Mouse (Mus musculus): ENCODE measurements around the gene Olfr97. TPM values are rescaled to one million over a fixed set of nuclear protein-coding genes. Genes with fewer than 3 reads are reported as not detected.

Gene Olfr97
- polyA plus RNA-seq, 1 experiment from 2014 or later, result not detected

DNA sequence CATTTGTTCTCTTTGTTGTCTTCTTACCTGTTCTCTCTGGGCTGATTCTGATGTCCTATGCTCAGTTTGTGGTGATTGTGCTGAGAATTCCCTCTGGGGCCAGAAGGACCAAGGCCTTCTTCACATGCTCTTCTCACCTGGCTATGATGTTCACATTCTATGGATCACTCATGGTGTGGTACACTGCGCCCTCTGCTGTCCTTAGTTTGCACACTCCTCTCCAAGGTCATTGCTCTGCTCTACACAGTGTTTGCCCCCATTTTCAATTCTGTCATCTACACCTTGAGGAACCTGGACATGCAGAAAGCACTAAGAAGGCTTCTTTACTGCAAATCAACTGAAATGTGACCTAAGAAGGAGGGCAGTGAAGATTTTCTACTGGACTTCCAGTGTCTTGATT, 13.4 kb upstream of the Olfr97 start:
- no peak overlapping the region for H3K9ac ChIP-seq (ENCODE audit: low read length)
- H3K4me3 ChIP-seq (ENCODE audit: low read depth, low read length), result no peak overlapping the region
- no peaks in the 10 kb centered on the region for H3K27me3 ChIP-seq (ENCODE audit: control insufficient read depth, insufficient read depth, low read length)
- H3K4me1 ChIP-seq (ENCODE audit: control insufficient read depth, insufficient read depth, low read length), result no peaks in the 10 kb centered on the region
- DNase-seq (ENCODE audit: low spot score) (no peak), ATAC-seq (ENCODE audit: insufficient number of reproducible peaks, low FRiP score, low TSS enrichment, low read depth) (no peak)
- WGBS, result 4% methylated on average over 1 of the region's 1 CpGs
- H3K9me3 ChIP-seq (ENCODE audit: control insufficient read depth, low read length), result no peaks in the 10 kb centered on the region
- no peak overlapping the region for H3K4me2 ChIP-seq (ENCODE audit: low read depth, severe bottlenecking)
- no peak overlapping the region for H3K27ac ChIP-seq (replicated peaks; ENCODE audit: low read depth, low read length)
- H3K36me3 ChIP-seq (ENCODE audit: control insufficient read depth, insufficient read depth, low read length), result no peaks in the 10 kb centered on the region

- Histone ChIP-seq H3K9me3 (ENCODE audit: control insufficient read depth, low read length) (no peaks in the 10 kb centered on the region), H3K36me3 (ENCODE audit: control insufficient read depth, insufficient read depth, low read length) (no peaks in the 10 kb centered on the region), H3K27me3 (ENCODE audit: control insufficient read depth, insufficient read depth, low read length) (no peaks in the 10 kb centered on the region), H3K4me1 (ENCODE audit: control insufficient read depth, insufficient read depth, low read length) (no peaks in the 10 kb centered on the region), H3K27ac (replicated peaks; ENCODE audit: low read depth, low read length) (no peak overlapping the region), H3K4me2 (ENCODE audit: low read depth, severe bottlenecking) (no peak overlapping the region), H3K4me3 (ENCODE audit: low read depth, low read length) (no peak overlapping the region), H3K9ac (ENCODE audit: low read length) (no peak overlapping the region)
- no peak for DNase-seq (ENCODE audit: low spot score)
- no peak for ATAC-seq (ENCODE audit: insufficient number of reproducible peaks, low FRiP score, low TSS enrichment, low read depth)
Measured at GRCm38 (mm10) chr17:37249460-37249859, 12.3 kb upstream of the Olfr97 start.

DNA sequence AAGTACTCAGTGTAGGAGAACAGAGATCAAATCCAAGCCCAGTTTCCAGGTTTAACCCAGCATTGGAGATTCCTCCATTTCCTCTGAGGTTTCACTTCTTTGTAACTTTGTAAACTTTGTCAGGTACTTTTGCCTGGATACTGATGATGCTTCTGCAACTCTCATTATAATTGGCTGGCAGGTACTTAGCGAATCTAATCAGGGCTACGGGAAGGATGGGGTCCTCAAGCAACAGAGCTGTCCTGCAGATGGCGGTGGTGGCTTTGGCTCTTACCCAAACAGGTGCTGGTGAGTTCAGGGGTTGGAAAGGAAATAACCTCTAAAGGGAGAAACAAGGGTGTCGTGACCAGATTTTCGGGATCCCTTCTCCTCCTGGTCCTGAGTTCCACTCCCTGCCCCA, 9.6 kb upstream of the Olfr97 start:
- no peak overlapping the region for H3K27ac ChIP-seq (replicated peaks; ENCODE audit: low read depth, low read length)
- no peak overlapping the region for H3K4me2 ChIP-seq (ENCODE audit: low read depth, severe bottlenecking)
- ATAC-seq (ENCODE audit: insufficient number of reproducible peaks, low FRiP score, low TSS enrichment, low read depth) (no peak), DNase-seq (ENCODE audit: low spot score) (no peak)
- WGBS, result 33% methylated on average over 5 of the region's 5 CpGs
- no peaks in the 10 kb centered on the region for H3K27me3 ChIP-seq (ENCODE audit: control insufficient read depth, insufficient read depth, low read length)
- H3K4me1 ChIP-seq (ENCODE audit: control insufficient read depth, insufficient read depth, low read length), result no peaks in the 10 kb centered on the region
- no peak overlapping the region for H3K9ac ChIP-seq (ENCODE audit: low read length)
- no peaks in the 10 kb centered on the region for H3K36me3 ChIP-seq (ENCODE audit: control insufficient read depth, insufficient read depth, low read length)
- no peaks in the 10 kb centered on the region for H3K9me3 ChIP-seq (ENCODE audit: control insufficient read depth, low read length)
- no peak overlapping the region for H3K4me3 ChIP-seq (ENCODE audit: low read depth, low read length)

GRCm38 (mm10) chr17:37242198-37242597, 5.1 kb upstream of the Olfr97 start:
- Histone ChIP-seq H3K27me3 (ENCODE audit: control insufficient read depth, insufficient read depth, low read length) (no peaks in the 10 kb centered on the region), H3K36me3 (ENCODE audit: control insufficient read depth, insufficient read depth, low read length) (no peaks in the 10 kb centered on the region), H3K4me3 (ENCODE audit: low read depth, low read length) (no peak overlapping the region), H3K27ac (replicated peaks; ENCODE audit: low read depth, low read length) (no peak overlapping the region), H3K9me3 (ENCODE audit: control insufficient read depth, low read length) (no peaks in the 10 kb centered on the region), H3K4me2 (ENCODE audit: low read depth, severe bottlenecking) (no peak overlapping the region), H3K4me1 (ENCODE audit: control insufficient read depth, insufficient read depth, low read length) (no peaks in the 10 kb centered on the region), H3K9ac (ENCODE audit: low read length) (no peak overlapping the region)
- DNase-seq (ENCODE audit: low spot score) (no peak), ATAC-seq (ENCODE audit: insufficient number of reproducible peaks, low FRiP score, low TSS enrichment, low read depth) (no peak)
- WGBS, result 62% methylated on average over 3 of the region's 3 CpGs

DNA sequence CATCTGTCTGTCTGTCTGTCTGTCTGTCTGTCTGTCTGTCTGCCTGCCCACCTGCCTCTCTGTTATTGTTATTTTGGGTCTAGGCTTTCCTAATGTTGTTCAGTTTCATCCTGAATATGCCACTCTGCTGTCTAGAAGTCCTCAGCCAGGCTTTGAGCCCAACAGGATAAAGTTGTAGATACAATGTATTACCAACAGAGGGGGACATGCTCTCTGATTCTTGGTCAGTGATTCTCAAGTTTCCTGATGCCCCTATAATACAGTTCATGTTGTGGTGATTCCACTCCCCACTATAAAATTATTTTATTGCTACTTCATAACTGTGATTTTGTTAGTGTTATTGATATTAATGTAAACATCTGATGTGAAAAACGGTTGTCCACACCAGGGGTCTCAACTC, 15.3 kb downstream of the Olfr97 start:
- H3K27me3 ChIP-seq (ENCODE audit: control insufficient read depth, insufficient read depth, low read length), result no peaks in the 10 kb centered on the region
- ATAC-seq (ENCODE audit: insufficient number of reproducible peaks, low FRiP score, low TSS enrichment, low read depth), result no peak
- H3K36me3 ChIP-seq (ENCODE audit: control insufficient read depth, insufficient read depth, low read length), result no peaks in the 10 kb centered on the region
- no peak overlapping the region for H3K27ac ChIP-seq (replicated peaks; ENCODE audit: low read depth, low read length)
- WGBS, result 21% methylated on average over 1 of the region's 1 CpGs
- no peaks in the 10 kb centered on the region for H3K9me3 ChIP-seq (ENCODE audit: control insufficient read depth, low read length)
- no peak overlapping the region for H3K9ac ChIP-seq (ENCODE audit: low read length)
- no peak overlapping the region for H3K4me2 ChIP-seq (ENCODE audit: low read depth, severe bottlenecking)
- no peak overlapping the region for H3K4me3 ChIP-seq (ENCODE audit: low read depth, low read length)
- H3K4me1 ChIP-seq (ENCODE audit: control insufficient read depth, insufficient read depth, low read length), result no peaks in the 10 kb centered on the region
- DNase-seq (ENCODE audit: low spot score), result no peak

DNA sequence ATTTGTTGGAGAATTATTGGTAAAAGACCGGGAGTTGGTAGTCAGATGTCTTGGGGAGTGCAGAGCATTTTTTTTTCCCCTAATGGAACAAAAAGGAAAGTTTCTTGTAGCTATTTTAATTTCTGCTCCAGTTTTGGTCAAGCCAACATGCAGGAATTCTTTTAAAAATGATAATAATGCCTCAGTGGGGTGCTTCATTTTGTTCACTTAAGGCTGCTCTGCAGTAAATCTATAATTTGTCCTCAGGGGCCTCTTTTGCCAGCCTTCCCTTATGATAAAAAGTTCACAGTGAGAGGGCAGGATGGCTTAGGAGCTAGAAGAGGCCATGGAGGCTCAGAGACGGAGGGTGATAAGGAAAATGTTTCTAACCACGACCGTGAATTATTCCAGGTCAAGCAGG, 17.3 kb downstream of the Olfr97 start, which contains the start of gene Olfr96:
TSS of gene Olfr96 (plus strand) at position 301 of the 400 bp plus-strand sequence.
- H3K36me3 ChIP-seq (ENCODE audit: control insufficient read depth, insufficient read depth, low read length), result no peaks in the 10 kb centered on the region
- no peak within 1 kb of the TSS for H3K9ac ChIP-seq (ENCODE audit: low read length)
- DNase-seq (ENCODE audit: low spot score) (no peak), ATAC-seq (ENCODE audit: insufficient number of reproducible peaks, low FRiP score, low TSS enrichment, low read depth) (no peak)
- H3K9me3 ChIP-seq (ENCODE audit: control insufficient read depth, low read length), result no peaks in the 10 kb centered on the region
- H3K27ac ChIP-seq (replicated peaks; ENCODE audit: low read depth, low read length), result no peak within 1 kb of the TSS
- H3K4me2 ChIP-seq (ENCODE audit: low read depth, severe bottlenecking), result no peak within 1 kb of the TSS
- no peaks in the 10 kb centered on the region for H3K4me1 ChIP-seq (ENCODE audit: control insufficient read depth, insufficient read depth, low read length)
- H3K27me3 ChIP-seq (ENCODE audit: control insufficient read depth, insufficient read depth, low read length), result no peaks in the 10 kb centered on the region
- H3K4me3 ChIP-seq (ENCODE audit: low read depth, low read length), result no peak within 1 kb of the TSS
- 74% methylated on average over 4 of the region's 4 CpGs for WGBS

GRCm38 (mm10) chr17:37218486-37218885, 18.6 kb downstream of the Olfr97 start:
- no peak for ATAC-seq (ENCODE audit: insufficient number of reproducible peaks, low FRiP score, low TSS enrichment, low read depth)
- DNase-seq (ENCODE audit: low spot score), result no peak
- Histone ChIP-seq H3K4me1 (ENCODE audit: control insufficient read depth, insufficient read depth, low read length) (no peaks in the 10 kb centered on the region), H3K9ac (ENCODE audit: low read length) (no peak overlapping the region), H3K4me2 (ENCODE audit: low read depth, severe bottlenecking) (no peak overlapping the region), H3K9me3 (ENCODE audit: control insufficient read depth, low read length) (no peaks in the 10 kb centered on the region), H3K27me3 (ENCODE audit: control insufficient read depth, insufficient read depth, low read length) (no peaks in the 10 kb centered on the region), H3K36me3 (ENCODE audit: control insufficient read depth, insufficient read depth, low read length) (no peaks in the 10 kb centered on the region), H3K27ac (replicated peaks; ENCODE audit: low read depth, low read length) (no peak overlapping the region), H3K4me3 (ENCODE audit: low read depth, low read length) (no peak overlapping the region)
- WGBS, result 79% methylated on average over 3 of the region's 3 CpGs

DNA sequence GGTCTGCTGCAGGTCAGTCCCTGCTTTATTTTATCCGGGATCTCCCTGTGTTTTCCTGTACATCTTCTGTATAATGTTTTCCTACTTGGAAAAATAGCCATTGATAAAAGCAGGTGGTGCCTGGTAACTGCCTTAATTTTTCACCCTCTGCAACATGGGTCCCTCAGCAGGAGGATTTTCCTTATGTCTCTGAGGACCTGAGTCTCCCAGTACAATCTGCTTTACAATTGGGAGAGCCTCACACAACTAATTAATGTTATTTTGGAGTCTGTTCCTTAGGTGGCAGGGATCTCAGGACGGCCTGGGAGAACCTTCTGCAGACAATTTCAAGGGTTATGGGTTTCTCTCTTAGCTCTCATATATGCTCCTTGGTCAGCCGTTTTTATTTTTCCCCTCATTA, 24.1 kb downstream of the Olfr97 start, which contains the start of gene Olfr95:
TSS of gene Olfr95 (minus strand) at position 101 of the 400 bp plus-strand sequence.
- Histone ChIP-seq H3K4me1 (ENCODE audit: control insufficient read depth, insufficient read depth, low read length) (no peaks in the 10 kb centered on the region), H3K4me3 (ENCODE audit: low read depth, low read length) (no peak within 1 kb of the TSS), H3K4me2 (ENCODE audit: low read depth, severe bottlenecking) (no peak within 1 kb of the TSS), H3K36me3 (ENCODE audit: control insufficient read depth, insufficient read depth, low read length) (no peaks in the 10 kb centered on the region), H3K9me3 (ENCODE audit: control insufficient read depth, low read length) (no peaks in the 10 kb centered on the region), H3K9ac (ENCODE audit: low read length) (no peak within 1 kb of the TSS), H3K27ac (replicated peaks; ENCODE audit: low read depth, low read length) (no peak within 1 kb of the TSS), H3K27me3 (ENCODE audit: control insufficient read depth, insufficient read depth, low read length) (peaks cover 10% of the 10 kb centered on the region; the same call in 1 of the 2 replicates)
- DNase-seq (ENCODE audit: low spot score) (no peak), ATAC-seq (ENCODE audit: insufficient number of reproducible peaks, low FRiP score, low TSS enrichment, low read depth) (no peak)
- 68% methylated on average over 3 of the region's 3 CpGs for WGBS

Data from limb, embryonic 11.5 days (tissue).